Mouse (Mus musculus) urinary bladder, postnatal 25 days (tissue): ENCODE results near the gene Cyp4x1.

Experiments used
- DNase-seq: peaks from one replicate; pipeline ENCODE4 v3.0.0; 2022; ENCODE audit warnings: low spot score

The Cyp4x1 gene

GRCm38 (mm10) chr4:115088611-115089338, 45.3 kb downstream of the Cyp4x1 start, which contains the start of gene Pdzk1ip1:
Pdzk1ip1 (plus strand) TSS chr4:115088708.
- DNase-seq, result peak; percentile 15

GRCm38 (mm10) chr4:115086763-115087415, 47.2 kb downstream of the Cyp4x1 start:
- no peak for DNase-seq

GRCm38 (mm10) chr4:115086257-115086656, 47.8 kb downstream of the Cyp4x1 start:
- no peak for DNase-seq

GRCm38 (mm10) chr4:115085522-115086095, 48.5 kb downstream of the Cyp4x1 start:
- peak; percentile 55 for DNase-seq

GRCm38 (mm10) chr4:115083031-115083430, 51.0 kb downstream of the Cyp4x1 start:
- no peak for DNase-seq

GRCm38 (mm10) chr4:115079821-115080349, 54.2 kb downstream of the Cyp4x1 start:
- no peak for DNase-seq

GRCm38 (mm10) chr4:115078892-115079820, 54.9 kb downstream of the Cyp4x1 start:
- no peak for DNase-seq

GRCm38 (mm10) chr4:115075204-115075915, 58.7 kb downstream of the Cyp4x1 start:
- no peak for DNase-seq

GRCm38 (mm10) chr4:115074789-115075188, 59.3 kb downstream of the Cyp4x1 start:
- no peak for DNase-seq

- no peak for DNase-seq
Observed at GRCm38 (mm10) chr4:115071668-115072067, 62.4 kb downstream of the Cyp4x1 start.

GRCm38 (mm10) chr4:115063518-115064239, 70.4 kb downstream of the Cyp4x1 start:
- DNase-seq, result no peak

GRCm38 (mm10) chr4:115062875-115063517, 71.1 kb downstream of the Cyp4x1 start:
- DNase-seq, result no peak

GRCm38 (mm10) chr4:115062540-115062874, 71.6 kb downstream of the Cyp4x1 start:
- no peak for DNase-seq

GRCm38 (mm10) chr4:115060753-115061152, 73.3 kb downstream of the Cyp4x1 start:
- no peak for DNase-seq

- no peak for DNase-seq
Observed at GRCm38 (mm10) chr4:115059871-115060270, 74.2 kb downstream of the Cyp4x1 start.

GRCm38 (mm10) chr4:115058871-115059590, 75.0 kb downstream of the Cyp4x1 start:
- DNase-seq, result no peak

GRCm38 (mm10) chr4:115058317-115058761, 75.7 kb downstream of the Cyp4x1 start:
- no peak for DNase-seq

GRCm38 (mm10) chr4:115057674-115058316, 76.3 kb downstream of the Cyp4x1 start:
- no peak for DNase-seq
